Mouse (Mus musculus) CH12.LX (cell line): ENCODE measurements at regions not wholly inside any gene's neighbourhood (a gene's known extent, or its start where the extent isn't known, plus 50 kb on each side); places are given as distances from the start of the nearest gene placed in this dataset.

Experiments
- CTCF ChIP-seq, 2 experiments: IDR thresholded peaks in 1 of 2; conservative IDR thresholded peaks in 1 of 2; 2 replicates each; pipeline ENCODE4 v1.5.1; 2011 to 2012; ENCODE audit warnings: low read depth in 2 of 2, low read length in 2 of 2, improper control_type of control experiment in 1 of 2, inconsistent platforms in 1 of 2, mild to moderate bottlenecking in 1 of 2, moderate library complexity in 1 of 2
- ELF1 ChIP-seq: IDR thresholded peaks from 2 replicates; pipeline ENCODE4 v1.6.1; 2014; ENCODE audit warnings: low read depth, mild to moderate bottlenecking, inconsistent platforms, low read length, improper control_type of control experiment
- POLR2A ChIP-seq: IDR thresholded peaks from 2 replicates; pipeline ENCODE4 v1.6.1; 2011; ENCODE audit warnings: low read depth, mild to moderate bottlenecking, improper control_type of control experiment, low read length
- SIN3A ChIP-seq: IDR thresholded peaks from 2 replicates; pipeline ENCODE4 v1.6.1; 2012; ENCODE audit warnings: low read length, improper control_type of control experiment, inconsistent platforms

- no peak for TF ChIP-seq ELF1
- TF ChIP-seq CTCF (conservative IDR thresholded peaks at IDR 0.05 in 1 of 2, IDR thresholded peaks at IDR 0.05 in 1 of 2; ENCODE audit: low read depth in 2 of 2, low read length in 2 of 2), result no peak
- TF ChIP-seq SIN3A, result no peak
- TF ChIP-seq POLR2A, result no peak
These were observed 350.5 kb upstream of the Hs6st1 start for GRCm38 (mm10) chr1:35717659-35718058.
